Mouse (Mus musculus) C2C12 (cell line): ENCODE measurements around the gene Eif1ad. TPM values are rescaled to one million over a fixed set of nuclear protein-coding genes. Genes with fewer than 3 reads are reported as not detected.

Experiments used
- H3K27me3 ChIP-seq: one replicate; pipeline ENCODE4 v1.6.1; 2011; ENCODE audit not compliant: control insufficient read depth, insufficient read depth, insufficient read length
- H3K36me3 ChIP-seq: one replicate; pipeline ENCODE4 v1.6.1; 2011; ENCODE audit not compliant: control insufficient read depth, insufficient read depth
- H3K4me3 ChIP-seq: one replicate; pipeline ENCODE4 v1.5.1; 2011; ENCODE audit warnings: mild to moderate bottlenecking, control low read depth; ENCODE audit not compliant: poor library complexity, insufficient read depth, severe bottlenecking
- H3K79me2 ChIP-seq: one replicate; pipeline ENCODE4 v1.6.1; 2011; ENCODE audit not compliant: control insufficient read depth, insufficient read depth
- H3K79me3 ChIP-seq: one replicate; pipeline ENCODE4 v1.6.1; 2011; ENCODE audit warnings: low read depth, control low read depth
- H3ac ChIP-seq: one replicate; pipeline ENCODE3; 2011; ENCODE audit warnings: low read depth; ENCODE audit not compliant: control insufficient read depth, insufficient read length
- CEBPB ChIP-seq: IDR thresholded peaks from one replicate; pipeline ENCODE4 v1.6.1; 2011; ENCODE audit warnings: low read depth, mild to moderate bottlenecking, control low read depth, moderate library complexity
- CTCF ChIP-seq: IDR thresholded peaks from one replicate; pipeline ENCODE4 v1.5.1; 2011; ENCODE audit not compliant: control insufficient read depth, insufficient read depth, insufficient read length
- FOSL1 ChIP-seq: IDR thresholded peaks from one replicate; pipeline ENCODE4 v1.8.0; 2011; ENCODE audit warnings: mild to moderate bottlenecking, low read length; ENCODE audit not compliant: poor library complexity, insufficient read depth, severe bottlenecking
- MAX ChIP-seq: IDR thresholded peaks from one replicate; pipeline ENCODE4 v1.6.1; 2011; ENCODE audit warnings: mild to moderate bottlenecking, control low read depth
- MYOD1 ChIP-seq: IDR thresholded peaks from one replicate; pipeline ENCODE4 v1.6.1; 2011; ENCODE audit warnings: low read depth; ENCODE audit not compliant: control insufficient read depth, insufficient read length
- MYOG ChIP-seq: IDR thresholded peaks from one replicate; pipeline ENCODE4 v1.6.1; 2011; ENCODE audit not compliant: control insufficient read depth, insufficient read length; ENCODE audit errors: extremely low read depth
- USF1 ChIP-seq: IDR thresholded peaks from one replicate; pipeline ENCODE4 v1.6.1; 2011; ENCODE audit warnings: low read depth, mild to moderate bottlenecking, control low read depth, moderate library complexity
- polyA plus RNA-seq: library from polyadenylated mRNA; unstranded; fragments of >200 nt; fragmentation: generic; extraction: Trizol; gene quantifications from one replicate; pipeline ENCODE4 v1.2.1, GENCODE M21; 2012; ENCODE audit warnings: missing spikeins

Gene Eif1ad
- polyA plus RNA-seq, 1 experiment, result 48.5 TPM

GRCm38 (mm10) chr19:5414534-5414957, 48.0 kb downstream of the Eif1ad start:
- TF ChIP-seq FOSL1, result no peak
- TF ChIP-seq MYOD1, result no peak
- TF ChIP-seq USF1, result no peak
- TF ChIP-seq CEBPB, result no peak
- TF ChIP-seq CTCF, result no peak
- TF ChIP-seq MAX, result no peak
- TF ChIP-seq MYOG, result no peak
- no peak overlapping the region for H3K4me3 ChIP-seq
- no peaks in the 10 kb centered on the region for H3K36me3 ChIP-seq
- H3K79me3 ChIP-seq, result no peaks in the 10 kb centered on the region
- no peaks in the 10 kb centered on the region for H3K27me3 ChIP-seq
- no peak overlapping the region for H3ac ChIP-seq
- H3K79me2 ChIP-seq, result no peaks in the 10 kb centered on the region

DNA sequence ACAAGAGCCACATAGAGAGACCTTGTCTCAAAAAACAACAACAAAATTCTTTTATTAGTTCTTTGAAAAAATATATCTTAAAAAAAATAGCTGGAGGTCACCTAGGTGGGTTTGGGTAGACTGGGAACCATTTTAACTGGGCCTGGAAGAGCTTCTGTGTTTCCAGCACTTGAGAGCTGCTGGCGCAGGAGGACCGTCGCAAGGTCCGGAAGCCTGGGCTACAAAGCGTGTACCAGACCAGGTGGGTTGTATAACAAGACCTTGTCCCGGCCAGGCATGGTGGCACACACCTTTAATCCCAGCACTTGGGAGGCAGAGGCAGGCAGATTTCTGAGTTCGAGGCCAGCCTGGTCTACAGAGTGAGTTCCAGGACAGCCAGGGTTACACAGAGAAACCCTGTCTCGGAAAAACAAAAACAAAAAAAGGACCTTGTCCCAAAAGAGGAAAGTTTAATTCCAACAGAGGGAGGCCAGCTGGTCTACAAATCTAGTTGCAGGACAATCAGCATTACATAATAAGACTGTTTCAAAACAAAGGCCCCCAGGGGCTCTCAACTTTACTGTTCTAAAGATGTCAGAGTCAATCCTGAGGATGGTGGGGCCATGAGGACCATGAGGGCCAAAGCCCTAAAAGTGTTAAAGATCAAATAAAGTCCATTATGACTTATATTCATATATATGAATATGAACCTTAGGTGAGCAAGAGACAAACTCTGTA, 52.4 kb downstream of the Eif1ad start:
- no peaks in the 10 kb centered on the region for H3K27me3 ChIP-seq
- H3K4me3 ChIP-seq, result no peak overlapping the region
- peaks cover 23% of the 10 kb centered on the region for H3K79me2 ChIP-seq
- no peak for TF ChIP-seq MAX
- no peak for TF ChIP-seq CTCF
- TF ChIP-seq MYOG, result no peak
- TF ChIP-seq CEBPB, result no peak
- TF ChIP-seq USF1, result no peak
- no peak for TF ChIP-seq FOSL1
- no peak for TF ChIP-seq MYOD1
- H3K36me3 ChIP-seq, result peaks cover 33% of the 10 kb centered on the region
- no peak overlapping the region for H3ac ChIP-seq
- H3K79me3 ChIP-seq, result peaks cover 12% of the 10 kb centered on the region

- peaks cover 13% of the 10 kb centered on the region for H3K79me3 ChIP-seq
- peaks cover 33% of the 10 kb centered on the region for H3K36me3 ChIP-seq
- H3K27me3 ChIP-seq, result no peaks in the 10 kb centered on the region
- no peak overlapping the region for H3K4me3 ChIP-seq
- peaks cover 29% of the 10 kb centered on the region for H3K79me2 ChIP-seq
- H3ac ChIP-seq, result no peak overlapping the region
- TF ChIP-seq MAX, result no peak
- no peak for TF ChIP-seq MYOD1
- no peak for TF ChIP-seq CEBPB
- no peak for TF ChIP-seq FOSL1
- TF ChIP-seq MYOG, result no peak
- TF ChIP-seq USF1, result no peak
- no peak for TF ChIP-seq CTCF
Measured at GRCm38 (mm10) chr19:5419630-5420029, 53.1 kb downstream of the Eif1ad start.

DNA sequence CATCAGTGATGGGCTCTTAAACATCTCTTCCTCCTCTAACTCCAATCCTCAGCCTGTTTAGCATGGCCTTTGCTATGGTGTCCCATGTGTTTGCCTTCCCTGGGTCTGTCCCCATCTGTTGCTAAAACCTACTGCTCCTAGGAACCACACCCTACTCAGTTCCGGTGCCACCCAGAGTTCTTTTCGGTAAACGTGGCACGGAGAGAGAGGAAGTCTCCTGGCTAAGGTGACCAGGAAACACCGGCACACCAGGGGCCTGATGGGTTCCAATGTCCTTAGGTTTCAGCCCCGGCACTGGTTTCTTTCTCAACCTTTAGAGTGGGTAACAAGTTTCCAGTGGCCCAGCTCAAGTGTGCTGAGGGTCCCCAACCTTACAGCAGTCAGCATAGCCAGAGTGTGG, 54.0 kb downstream of the Eif1ad start:
- Histone ChIP-seq H3K79me2 (peaks cover 35% of the 10 kb centered on the region), H3K79me3 (peaks cover 16% of the 10 kb centered on the region), H3K27me3 (no peaks in the 10 kb centered on the region), H3K4me3 (no peak overlapping the region), H3K36me3 (peaks cover 33% of the 10 kb centered on the region), H3ac (no peak overlapping the region)
- TF ChIP-seq FOSL1 (no peak), MYOG (no peak)

Other genes with a start within 250 kb of the Eif1ad start
- gene Klc2, start 248.2 kb upstream of the Eif1ad start, polyA plus RNA-seq, result 30.5 TPM
- 10.1 TPM for gene Pacs1, start 93.6 kb upstream of the Eif1ad start, polyA plus RNA-seq
- gene Sf3b2, start 71.3 kb upstream of the Eif1ad start, polyA plus RNA-seq, result 149 TPM
- gene Gal3st3, start 68.4 kb upstream of the Eif1ad start, polyA plus RNA-seq, result not detected
- not detected for gene Catsper1, start 31.0 kb upstream of the Eif1ad start, polyA plus RNA-seq
- 85.8 TPM for gene Cst6, start 17.2 kb upstream of the Eif1ad start, polyA plus RNA-seq
- gene Banf1, start 427 bp downstream of the Eif1ad start, polyA plus RNA-seq, result 506 TPM
- gene Sart1, start 22.0 kb downstream of the Eif1ad start, polyA plus RNA-seq, result 68.5 TPM
- 0.02 TPM for gene Tsga10ip, start 35.8 kb downstream of the Eif1ad start, polyA plus RNA-seq
- 428 TPM for gene Drap1, start 58.2 kb downstream of the Eif1ad start, polyA plus RNA-seq
- gene AI837181, start 58.4 kb downstream of the Eif1ad start, polyA plus RNA-seq, result 90.3 TPM
- 146 TPM for gene Fosl1, start 80.8 kb downstream of the Eif1ad start, polyA plus RNA-seq
- gene Ccdc85b, start 91.2 kb downstream of the Eif1ad start, polyA plus RNA-seq, result 30.5 TPM
- 83.7 TPM for gene Fibp, start 93.9 kb downstream of the Eif1ad start, polyA plus RNA-seq
- 4.8 TPM for gene Ctsw, start 101.8 kb downstream of the Eif1ad start, polyA plus RNA-seq
- 177 TPM for gene Efemp2, start 107.2 kb downstream of the Eif1ad start, polyA plus RNA-seq
- 50.3 TPM for gene Mus81, start 121.7 kb downstream of the Eif1ad start, polyA plus RNA-seq
- gene Cfl1, start 123.7 kb downstream of the Eif1ad start, polyA plus RNA-seq, result 2,315 TPM
- gene 1700020D05Rik, start 137.0 kb downstream of the Eif1ad start, polyA plus RNA-seq, result 0.15 TPM
- gene Snx32, start 143.8 kb downstream of the Eif1ad start, polyA plus RNA-seq, result 1.1 TPM
- not detected for gene Ovol1, start 193.9 kb downstream of the Eif1ad start, polyA plus RNA-seq
- 3.9 TPM for gene Ap5b1, start 201.3 kb downstream of the Eif1ad start, polyA plus RNA-seq
- gene Rnaseh2c, start 235.1 kb downstream of the Eif1ad start, polyA plus RNA-seq, result 77.8 TPM
- gene Kat5, start 243.5 kb downstream of the Eif1ad start, polyA plus RNA-seq, result 48.4 TPM